Mouse (Mus musculus): ENCODE data around the gene Espn.

Espn gene

DNA sequence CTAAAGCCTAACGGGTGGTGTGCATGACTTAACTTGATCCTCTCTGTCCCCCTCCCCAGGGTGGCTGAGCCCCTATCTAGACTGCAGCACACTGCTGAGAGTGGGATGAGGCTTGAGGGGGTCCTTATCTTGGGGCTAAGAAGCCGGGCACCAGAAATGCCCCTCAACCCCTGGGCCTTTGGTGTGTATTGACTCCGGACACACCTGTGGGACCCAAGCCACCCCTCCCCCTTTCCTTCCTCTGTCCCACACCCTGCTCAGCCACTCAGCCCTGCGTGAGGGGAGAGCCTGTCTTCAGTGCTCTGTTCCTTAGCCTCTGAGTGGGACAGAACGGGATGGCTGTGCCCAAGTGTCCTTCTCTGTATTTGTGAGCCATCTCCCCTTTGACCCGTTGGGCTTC lies 55.2 kb downstream of the Espn start:
- DNase-seq, result peak in 1 of 2 experiments; percentile 52

DNA sequence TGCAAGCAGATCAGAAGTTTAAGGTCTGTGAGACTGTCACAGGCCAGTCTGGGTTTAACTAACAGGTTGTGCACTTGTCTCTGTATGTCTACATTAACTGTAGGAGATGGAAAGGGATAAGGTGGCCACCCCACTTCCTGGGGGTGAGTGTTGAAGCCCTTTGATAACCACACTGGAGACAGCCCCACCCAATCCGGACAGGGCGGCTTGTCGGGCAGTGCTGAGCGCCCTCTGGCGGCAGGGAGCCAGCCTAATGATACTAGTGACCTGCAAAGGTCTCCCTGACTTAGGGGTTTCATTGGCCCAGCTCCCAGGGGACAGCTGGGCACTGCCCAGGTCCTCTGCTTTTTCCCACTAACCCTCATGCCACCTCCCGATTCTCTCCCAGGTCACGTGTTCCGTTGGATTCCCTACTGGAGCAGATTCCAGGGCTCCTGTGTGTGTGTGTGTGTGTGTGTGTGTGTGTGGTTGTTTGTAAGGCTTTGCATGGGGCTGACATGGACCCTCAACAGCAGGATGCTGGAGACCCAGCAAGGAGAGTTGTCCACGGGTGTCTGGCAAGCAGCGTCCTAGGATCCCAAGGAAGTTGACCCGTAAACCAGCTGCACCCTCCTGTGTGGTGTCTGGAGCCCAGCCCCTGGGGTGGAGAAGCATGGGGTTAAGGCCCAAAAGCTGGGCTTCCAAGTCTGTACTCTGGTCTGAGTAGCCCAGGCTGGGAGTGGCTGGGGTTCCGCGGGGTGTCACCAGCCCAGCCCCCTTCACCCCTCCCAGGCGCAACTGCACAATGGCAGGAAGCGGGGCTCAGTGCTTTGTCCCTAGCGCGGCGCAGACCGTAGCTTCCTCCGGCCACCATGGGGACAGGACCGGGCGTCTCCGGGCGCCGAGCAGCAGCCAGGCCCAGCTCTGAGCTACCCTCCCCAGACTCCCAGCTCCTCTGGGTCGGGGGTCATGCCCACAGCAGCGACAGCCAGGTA lies 55.9 kb downstream of the Espn start:
- DNase-seq, result peak; percentile 89 to 92

DNA sequence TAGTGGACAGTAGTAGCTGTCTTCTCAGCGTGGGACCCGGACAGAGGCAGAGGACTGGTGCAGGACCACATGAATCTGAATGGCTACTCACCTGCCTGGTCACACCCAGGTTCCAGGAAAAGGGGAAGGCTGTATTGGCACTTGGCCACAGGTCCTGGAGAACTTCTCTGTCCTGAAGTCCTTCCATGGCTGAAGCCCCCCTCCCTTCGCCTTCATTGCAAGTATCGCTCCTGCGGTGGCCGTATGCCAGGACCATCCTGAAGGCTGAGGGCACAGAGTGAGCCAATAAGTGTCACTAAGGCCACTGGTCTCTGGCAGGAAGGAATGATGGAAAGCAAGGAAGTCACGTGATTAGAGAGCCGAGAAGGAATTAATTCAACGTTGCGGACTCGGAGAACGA lies 57.9 kb downstream of the Espn start:
- no peak for DNase-seq

DNA sequence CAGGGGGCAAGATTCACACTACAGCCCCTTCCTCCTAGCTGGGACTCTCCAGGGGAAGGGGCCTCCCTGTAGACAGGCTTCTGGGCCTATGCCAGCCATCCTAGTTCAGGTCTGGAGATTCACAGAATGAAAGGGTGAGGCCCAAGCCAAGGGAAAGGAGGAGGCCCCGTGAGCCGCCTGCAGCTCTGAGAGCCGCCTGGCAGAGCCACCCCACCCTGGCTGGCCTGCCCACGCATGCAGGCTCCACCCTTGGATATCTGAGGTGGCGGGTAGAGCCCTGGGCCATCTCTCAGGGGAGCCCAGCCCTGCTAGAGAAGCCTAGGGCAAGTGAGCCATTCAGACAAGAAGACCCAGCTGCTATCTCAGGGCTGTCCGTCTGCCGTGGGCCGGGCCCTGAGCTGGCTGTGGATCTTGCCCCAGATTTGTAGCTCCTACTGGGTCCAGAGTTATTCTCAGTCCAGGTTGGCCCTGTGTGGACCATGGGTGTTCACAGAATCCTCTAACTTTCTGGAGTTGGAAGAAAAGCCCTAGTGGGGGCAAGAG lies 59.3 kb downstream of the Espn start:
- peak in 1 of 2 experiments; percentile 55 for DNase-seq

DNA sequence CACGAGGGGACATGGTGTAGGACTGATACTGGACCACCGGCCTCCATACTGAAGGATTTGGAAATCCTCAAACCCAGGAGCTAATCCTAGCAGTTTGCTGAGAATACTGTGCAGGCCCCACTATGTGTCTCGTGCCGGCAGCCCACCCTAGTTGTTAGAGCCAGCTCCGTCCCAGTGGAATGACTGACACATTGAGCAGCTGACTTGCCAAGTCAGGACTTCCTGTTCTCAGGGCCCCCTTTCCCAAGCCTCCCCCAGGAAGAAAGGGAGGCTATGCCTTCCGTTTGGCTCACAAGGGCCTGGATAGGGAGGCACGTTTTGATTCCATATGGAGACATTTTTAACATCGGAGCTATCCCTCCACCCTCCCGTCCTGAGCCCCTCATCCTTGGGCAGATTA lies 62.0 kb downstream of the Espn start:
- no peak for DNase-seq

DNA sequence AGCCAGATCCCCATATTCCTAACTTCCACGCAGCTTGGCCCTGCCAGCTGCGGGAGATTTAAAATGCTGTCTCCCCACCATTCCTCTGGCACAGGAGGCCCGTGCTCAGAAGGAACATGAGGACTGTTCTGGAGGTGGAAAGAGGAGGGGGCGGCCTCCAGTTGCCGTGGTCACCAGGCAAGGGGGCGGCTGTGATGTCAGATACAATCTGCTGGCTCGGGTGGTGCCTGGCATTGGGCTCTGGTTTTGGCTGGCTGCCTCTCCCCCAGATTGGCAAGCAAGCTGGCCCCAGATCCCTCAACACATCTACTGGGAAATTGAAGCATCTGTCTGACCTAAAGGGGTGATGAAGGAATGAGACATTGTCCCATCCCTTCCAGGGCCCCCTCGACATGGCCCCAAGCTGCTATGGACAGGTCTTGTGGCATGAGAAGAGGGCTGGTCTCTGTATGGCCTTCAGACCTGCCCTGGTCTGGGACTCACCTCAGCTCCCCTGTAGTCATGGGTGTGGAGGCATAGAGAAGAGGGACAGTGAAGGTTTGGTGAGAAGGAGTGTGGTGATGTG lies 63.5 kb downstream of the Espn start:
- no peak for DNase-seq

DNA sequence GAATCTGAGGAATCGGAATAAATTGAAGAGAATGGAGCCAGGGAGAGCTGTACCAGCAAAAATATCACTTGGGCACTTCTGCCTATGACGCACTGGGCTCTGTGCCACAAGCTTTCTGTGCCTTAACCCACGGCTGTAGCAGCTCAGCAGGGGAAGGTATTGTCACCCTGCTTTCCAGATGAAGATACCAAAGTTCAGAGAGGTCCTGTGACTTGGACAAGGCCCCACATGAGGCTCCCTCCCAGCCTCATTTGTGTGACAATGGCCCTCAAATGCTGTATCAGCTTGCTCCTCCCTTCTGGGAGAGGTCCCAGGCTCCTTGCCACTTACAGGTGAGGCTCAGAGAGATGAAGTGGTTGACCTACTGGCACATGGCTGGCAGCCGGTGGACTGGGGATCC lies 64.0 kb downstream of the Espn start:
- no peak for DNase-seq

DNA sequence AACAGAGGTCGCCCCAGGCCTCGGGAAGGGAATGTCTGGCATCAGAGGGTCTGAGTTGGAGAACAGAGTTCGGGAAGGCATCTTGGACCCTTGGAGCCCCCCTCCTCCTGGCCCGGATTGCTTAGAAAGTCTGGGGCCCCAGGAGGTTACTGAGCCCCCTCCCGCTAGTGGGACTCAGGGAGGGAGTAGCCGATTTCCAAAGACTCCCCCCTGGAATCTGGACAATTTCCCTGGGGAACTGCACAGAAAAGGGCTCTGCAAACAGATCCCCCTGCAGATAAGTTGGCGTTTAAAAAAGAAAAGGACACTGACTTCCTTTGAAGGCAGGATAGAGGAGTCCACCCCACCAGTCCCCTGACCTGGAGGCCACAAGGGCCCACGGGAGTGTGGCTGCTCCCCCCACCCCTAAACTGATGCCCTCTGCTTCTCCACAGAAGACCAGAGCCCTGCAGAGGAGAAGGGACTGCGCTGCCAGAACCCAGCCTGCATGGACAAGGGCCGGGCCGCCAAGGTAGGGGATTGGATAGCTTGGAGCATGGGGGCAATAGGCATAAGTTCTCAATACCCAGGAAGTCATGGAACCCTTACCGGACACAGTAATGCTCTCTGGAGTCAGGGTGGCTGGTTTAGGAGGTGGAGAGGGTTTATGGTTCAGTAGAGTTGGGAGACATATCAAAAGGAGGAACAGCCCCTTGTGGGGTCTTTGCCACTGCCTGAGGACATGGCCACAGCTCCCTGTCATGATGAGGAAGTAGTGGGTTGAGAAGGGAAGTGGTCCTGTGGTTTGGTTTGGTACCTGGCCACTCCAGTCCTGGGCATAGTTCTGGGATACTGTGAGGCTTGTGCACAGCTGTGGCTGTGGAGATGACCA lies 64.7 kb downstream of the Espn start:
- DNase-seq, result no peak

DNA sequence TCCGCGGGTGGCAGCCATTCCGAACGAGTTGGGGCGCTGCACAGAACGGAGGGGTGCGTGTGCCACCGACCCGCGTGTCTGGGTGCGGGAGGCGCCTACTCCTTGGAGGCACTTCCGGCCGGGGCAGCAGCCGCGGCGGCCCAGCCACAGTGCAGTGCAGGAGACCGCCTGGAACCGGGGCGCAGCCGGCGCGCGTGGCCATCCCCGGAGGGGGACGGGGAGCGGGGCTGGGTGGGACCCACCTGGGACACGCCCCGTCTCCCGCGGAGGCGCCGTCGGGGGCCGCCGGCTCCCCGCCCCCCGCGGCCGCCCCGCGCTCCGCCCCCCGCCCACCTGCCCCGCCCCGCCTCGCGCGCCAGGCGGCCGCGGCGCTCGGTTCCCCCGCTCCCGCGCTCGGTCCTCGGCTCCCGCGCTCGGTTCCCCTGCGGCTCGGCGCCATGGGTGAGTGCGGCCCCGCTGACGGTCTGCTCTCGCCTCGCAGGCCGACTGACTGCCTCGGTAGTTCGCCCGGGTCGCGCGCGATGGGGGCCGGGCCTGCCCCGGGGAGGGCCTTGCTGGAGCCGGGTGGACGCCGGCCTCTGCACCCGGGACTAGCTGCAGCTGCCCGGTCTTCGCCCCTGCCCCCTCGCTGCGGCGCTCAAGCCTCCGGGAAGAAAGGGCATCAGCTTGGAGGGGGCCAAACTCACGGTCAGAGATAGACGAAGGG lies 65.5 kb downstream of the Espn start:
- peak; percentile 73 to 81 for DNase-seq

DNA sequence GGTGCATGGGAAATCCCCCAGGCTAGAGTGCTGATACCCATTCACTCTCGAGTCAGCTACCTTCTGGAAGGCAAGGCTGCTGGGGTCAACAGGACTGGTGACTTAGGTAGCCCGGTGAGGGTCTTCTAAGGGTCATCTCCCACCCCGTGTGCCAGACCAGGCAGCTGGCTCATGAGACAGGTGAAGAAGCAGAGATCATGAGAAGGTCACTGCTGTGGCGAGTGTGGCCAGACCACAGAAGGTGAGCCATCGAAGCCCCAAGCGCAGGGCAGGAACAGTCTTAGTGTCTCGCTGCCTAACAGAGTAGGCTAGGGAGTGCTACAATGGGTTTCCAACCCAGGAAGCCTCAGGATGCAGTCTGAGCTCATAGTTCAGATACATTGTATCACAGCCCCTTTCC lies 67.6 kb downstream of the Espn start:
- DNase-seq, result no peak

DNA sequence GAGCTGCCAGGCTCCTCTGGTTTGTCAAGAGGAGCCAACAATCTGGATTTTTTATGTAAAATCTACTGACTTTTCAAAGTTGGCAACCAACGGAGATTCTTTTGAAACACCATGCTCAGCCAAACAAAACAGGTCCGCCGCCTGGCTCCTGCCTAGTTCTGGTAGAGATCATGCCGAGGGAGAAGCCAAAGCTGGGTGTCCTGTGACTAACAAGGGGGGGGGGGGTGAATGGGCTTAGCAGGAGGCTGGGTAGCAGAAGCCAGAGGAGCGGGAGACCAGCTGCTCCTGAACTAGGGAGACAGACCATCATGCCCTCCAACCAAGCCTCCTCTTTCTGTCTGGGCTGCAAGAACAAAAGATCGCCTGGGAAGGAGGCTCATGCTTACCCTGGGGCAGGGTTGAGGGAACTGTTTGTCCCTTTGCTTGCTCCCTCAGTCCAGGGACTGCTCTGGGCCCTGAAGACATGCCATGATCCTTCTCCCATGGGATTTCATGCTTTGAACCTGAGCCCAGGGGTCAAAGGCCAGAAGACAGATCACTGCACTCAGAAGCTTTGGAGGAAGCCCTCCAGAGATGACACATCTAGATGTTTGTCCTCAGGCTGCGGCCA lies 68.5 kb downstream of the Espn start:
- no peak for DNase-seq

DNA sequence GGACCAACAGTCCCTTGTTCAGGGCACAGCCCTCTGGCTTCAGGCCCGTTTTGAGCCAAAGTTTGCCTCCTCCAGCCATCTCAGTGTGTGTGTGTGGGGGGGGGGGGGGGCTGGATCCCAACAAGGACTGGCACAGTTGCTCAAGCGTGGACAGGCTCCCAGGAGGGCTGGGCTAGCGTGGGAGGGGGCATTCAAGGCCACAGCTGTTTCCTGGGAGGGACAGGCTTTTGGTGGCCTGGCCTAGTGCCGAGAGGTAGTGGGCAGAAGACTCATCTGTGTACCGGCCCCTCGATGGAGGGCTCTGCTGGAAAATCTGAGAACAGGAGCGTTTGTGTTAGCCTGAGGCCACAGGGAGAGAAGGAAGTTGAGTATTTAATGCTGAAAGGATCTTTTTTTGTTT lies 72.2 kb downstream of the Espn start:
- peak; percentile 66 to 75 for DNase-seq

DNA sequence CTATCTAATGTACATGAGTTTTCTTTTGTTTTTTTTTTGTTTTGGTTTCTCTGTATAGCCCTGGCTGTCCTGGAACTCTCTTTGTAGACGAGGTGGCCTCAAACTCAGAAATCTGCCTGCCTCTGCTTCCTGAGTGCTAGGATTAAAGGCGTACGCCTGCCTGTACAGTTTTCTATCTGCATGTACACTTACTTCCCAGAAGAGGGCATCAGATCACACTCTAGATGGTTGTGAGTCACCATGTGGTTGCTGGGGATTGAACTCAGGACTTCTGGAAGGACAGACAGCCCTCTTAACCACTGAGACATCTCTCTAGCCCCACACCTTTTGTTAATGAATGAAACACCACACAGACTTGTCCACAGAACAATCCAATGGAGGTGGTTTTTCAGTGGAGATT lies 72.9 kb downstream of the Espn start:
- DNase-seq, result no peak

DNA sequence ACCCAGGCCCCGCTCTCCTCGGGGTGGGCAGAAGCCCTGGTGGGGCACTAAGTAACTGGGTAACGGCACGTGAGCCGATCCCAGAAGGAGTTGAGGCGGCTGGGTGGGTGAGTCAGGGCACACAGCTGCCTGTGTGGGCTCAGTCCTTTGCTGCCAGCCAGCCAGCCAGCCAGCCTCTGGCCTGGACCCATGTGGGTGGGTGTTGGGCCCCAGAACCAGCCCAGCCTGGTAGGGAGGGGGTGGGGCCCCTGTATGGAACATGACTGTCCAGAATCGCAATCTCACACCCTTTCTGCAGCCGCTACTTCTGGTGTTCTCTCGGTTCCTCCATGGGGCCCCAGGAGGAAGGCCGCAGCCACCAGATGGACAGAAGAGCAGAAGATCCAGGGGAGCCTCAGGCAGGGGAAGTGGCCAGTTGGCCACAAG lies 74.1 kb downstream of the Espn start:
- no peak for DNase-seq

DNA sequence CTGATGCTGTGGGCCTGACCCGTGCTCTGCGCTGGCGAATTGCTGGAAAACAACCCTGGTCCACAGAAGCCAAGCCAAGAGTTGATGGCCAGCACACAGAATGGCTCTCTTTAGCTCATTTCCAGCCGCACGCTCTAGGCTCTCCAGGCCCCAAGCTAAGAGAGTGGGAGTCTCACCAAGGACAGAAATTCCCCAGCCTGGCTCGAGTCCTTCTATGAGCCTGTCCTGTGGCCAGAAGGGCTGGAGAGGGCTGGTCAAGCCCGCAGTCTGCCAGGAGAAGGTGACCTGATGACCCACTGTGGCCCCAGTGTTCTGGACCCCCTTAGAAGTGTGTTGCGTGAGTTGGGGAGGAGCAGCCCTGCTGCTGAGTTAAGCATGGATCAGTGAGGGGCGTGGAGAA lies 75.0 kb downstream of the Espn start:
- DNase-seq, result no peak

DNA sequence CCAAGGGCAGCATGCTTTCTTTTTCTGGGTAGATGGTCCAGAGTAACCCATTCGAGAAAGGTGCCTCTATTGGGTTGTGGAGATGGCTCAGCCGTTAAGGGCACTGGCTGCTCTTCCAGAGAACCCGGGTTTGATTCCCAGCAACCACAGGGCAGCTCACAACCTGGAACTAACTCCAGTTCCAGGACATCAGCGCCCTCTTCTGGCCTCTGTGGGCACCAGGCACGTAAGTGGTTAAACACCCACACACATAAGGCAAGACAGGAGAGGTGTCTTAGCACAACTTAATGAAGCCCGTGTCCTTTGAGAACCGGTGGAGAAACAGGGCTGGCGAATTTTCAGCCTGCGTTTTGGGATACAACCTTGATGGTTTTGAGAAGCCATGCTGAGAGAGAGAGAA lies 77.6 kb downstream of the Espn start:
- DNase-seq, result no peak

DNA sequence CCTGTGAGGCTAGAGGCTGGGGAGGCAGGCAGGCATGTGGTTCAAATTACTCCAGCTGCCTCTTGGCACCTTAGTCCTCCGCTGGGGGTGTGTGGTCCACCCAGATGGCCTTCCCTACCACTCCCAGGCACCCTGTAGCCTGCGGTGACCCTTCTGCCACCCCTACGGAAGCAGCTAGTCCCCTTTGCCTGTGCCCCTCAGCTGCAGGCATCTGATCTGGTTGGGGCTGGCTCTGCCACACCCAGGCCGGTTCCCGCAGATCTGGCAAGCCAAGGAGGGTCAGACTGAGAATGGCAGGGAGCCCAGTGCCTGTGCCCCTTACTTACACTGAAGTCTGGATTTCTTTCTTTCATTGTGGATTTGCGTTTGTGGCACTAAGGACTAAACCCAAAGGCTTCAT lies 78.5 kb downstream of the Espn start:
- no peak for DNase-seq

DNA sequence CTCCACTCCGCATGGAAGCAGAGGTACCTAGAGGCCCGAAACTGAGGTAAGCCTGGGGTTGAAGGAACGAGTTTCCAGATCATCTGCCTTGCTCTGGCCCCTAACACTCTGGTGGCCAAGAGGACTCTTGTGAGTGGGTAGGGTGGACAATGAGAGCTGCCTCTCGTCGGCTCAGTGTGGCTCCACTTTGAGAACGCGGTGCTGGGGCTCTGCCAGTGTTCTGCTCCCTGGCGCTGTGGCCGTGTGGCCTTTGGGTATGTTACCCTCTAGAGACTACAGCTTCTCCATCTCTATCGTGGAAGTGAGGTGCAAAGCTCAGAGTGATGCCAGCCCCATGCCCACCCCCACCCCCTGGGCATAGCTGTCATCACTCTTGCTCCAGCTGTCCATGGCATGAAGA lies 79.5 kb downstream of the Espn start:
- DNase-seq, result no peak

DNA sequence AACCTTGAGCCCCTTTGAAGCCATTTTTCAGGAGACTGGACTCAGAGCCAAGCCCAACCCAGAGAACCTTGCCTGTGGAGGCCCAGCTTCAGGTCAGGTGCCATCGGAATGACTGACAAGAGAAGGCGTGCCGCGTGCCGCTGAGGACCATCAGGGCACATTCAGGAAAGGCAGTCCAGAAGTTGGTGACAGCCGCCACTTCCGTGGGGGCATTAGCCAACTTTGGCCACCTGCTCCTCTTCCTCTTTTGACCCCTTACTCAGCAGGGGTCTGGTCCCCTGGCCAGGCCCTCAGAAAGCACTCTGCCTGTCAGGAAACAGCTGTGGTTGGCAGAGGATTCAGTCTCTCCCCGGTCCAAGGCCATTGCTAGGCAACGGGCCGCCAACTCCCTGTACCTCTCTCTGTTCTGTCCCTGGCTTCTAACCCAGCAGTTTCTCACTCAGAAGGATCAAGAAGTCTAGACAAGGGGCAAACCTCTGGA lies 80.0 kb downstream of the Espn start, which contains the start of gene Plekhg5:
Gene Plekhg5, plus strand, starts transcription at position 378 of the 481 bp plus-strand sequence.
- DNase-seq, result peak in 1 of 2 experiments; percentile 48

DNA sequence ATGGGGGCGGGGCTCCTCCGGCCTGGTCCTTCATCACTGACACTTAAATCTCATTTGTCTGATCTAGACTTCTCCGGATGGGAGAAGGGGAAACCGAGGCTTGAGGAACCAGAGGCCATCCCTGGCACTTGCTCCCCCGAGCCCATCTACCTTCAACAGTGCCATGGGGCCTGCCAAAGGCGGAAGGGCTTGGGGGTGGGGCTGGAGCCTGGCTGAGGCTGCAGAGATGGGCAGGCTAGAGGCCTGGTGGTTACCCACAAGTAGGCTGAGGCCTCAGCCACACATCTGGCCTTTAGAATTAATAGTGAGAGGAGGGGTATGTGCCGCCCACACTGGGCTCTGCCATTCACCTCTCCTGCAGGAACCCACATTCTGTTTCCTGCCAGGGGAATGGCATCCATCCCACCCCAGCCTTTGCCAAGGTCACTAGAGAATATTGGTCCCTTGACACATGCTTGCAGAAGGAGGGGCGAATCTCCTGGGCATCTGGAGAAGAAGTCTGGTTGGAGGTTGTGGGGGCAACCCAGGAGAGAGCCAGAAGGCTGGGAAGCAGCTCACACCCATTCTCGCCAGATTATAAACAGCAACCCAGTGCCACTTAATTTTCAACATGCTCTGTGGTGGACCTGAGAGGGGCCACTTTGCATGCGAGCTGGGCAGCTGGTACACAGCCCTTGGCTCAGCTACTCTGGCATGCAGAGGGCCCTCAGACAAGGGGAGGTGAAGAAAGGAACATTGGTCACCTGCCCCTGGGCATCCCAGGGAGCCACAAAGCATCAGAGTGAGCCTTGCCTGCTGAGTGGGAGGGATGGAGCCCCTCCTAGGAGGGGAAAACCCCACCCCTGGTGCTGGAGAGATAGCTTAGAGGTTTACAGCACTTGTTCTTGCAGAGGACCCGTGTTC lies 81.4 kb downstream of the Espn start:
- no peak for DNase-seq

Data from kidney, postnatal 4 days (tissue).